Mouse (Mus musculus) lung, embryonic 14.5 days (tissue): Measurements from ENCODE around the gene Rac2. TPM values are rescaled to one million over a fixed set of nuclear protein-coding genes. Genes with fewer than 3 reads are reported as not detected.

Experiments used
- ATAC-seq: fragments of 200-750 bp; cut with Nextera tagmentation; 2 replicates; pipeline ENCODE4 v1.8.0; 2017; ENCODE audit warnings: mild to moderate bottlenecking, moderate TSS enrichment, moderate library complexity; ENCODE audit not compliant: insufficient read depth
- DNase-seq: peaks from one replicate; pipeline ENCODE4 v3.0.0-alpha.2; 2015
- H3K27ac ChIP-seq: fragments of 300-500 bp; sonication (generic); 2 replicates; pipeline ENCODE4 v1.5.1; 2014; ENCODE audit warnings: low read depth, mild to moderate bottlenecking, moderate library complexity
- H3K27me3 ChIP-seq: fragments of 300-500 bp; sonication (generic); 2 replicates; pipeline ENCODE4 v1.6.1; 2014; ENCODE audit warnings: low read length, control low read depth; ENCODE audit not compliant: insufficient read depth
- H3K36me3 ChIP-seq: fragments of 300-500 bp; sonication (generic); 2 replicates; pipeline ENCODE4 v1.6.1; 2014; ENCODE audit warnings: control low read depth; ENCODE audit not compliant: insufficient read depth
- H3K4me1 ChIP-seq: fragments of 300-500 bp; sonication (generic); 2 replicates; pipeline ENCODE4 v1.6.1; 2014; ENCODE audit warnings: antibody characterized with exemption, control low read depth; ENCODE audit not compliant: insufficient read depth
- H3K4me2 ChIP-seq: fragments of 300-500 bp; sonication (generic); 2 replicates; pipeline ENCODE4 v1.6.1; 2014; ENCODE audit warnings: mild to moderate bottlenecking
- H3K4me3 ChIP-seq: fragments of 300-500 bp; sonication (generic); 2 replicates; pipeline ENCODE4 v1.5.1; 2014; ENCODE audit warnings: low read depth, low read length
- H3K9ac ChIP-seq: fragments of 300-500 bp; sonication (generic); 2 replicates; pipeline ENCODE4 v1.6.1; 2014
- H3K9me3 ChIP-seq: fragments of 300-500 bp; sonication (generic); 2 replicates; pipeline ENCODE4 v1.6.1; 2016; ENCODE audit warnings: low read depth, low read length, control low read depth
- CTCF ChIP-seq: IDR thresholded peaks from 2 replicates; pipeline ENCODE4 v1.5.1; 2016; ENCODE audit warnings: antibody characterized with exemption, low read depth
- WGBS: fragments of 180-500 bp; shearing (Covaris S2); extraction: QIAGEN DNeasy Blood & Tissue Kit; methylation state at CpG from one replicate; pipeline ENCODE4 v1.1.7; 2014; 5-methylcytosine and 5-hydroxymethylcytosine counted together
- polyA plus RNA-seq: library from polyadenylated mRNA; unstranded; fragments of >200 nt; fragmentation: Nextera tagmentation; extraction: Ambion mirVana; gene quantifications from 2 replicates; pipeline ENCODE4 v1.2.1, GENCODE M21; 2014

The Rac2 gene
- polyA plus RNA-seq, 1 experiment from 2014 or later, result 12.2 TPM

DNA sequence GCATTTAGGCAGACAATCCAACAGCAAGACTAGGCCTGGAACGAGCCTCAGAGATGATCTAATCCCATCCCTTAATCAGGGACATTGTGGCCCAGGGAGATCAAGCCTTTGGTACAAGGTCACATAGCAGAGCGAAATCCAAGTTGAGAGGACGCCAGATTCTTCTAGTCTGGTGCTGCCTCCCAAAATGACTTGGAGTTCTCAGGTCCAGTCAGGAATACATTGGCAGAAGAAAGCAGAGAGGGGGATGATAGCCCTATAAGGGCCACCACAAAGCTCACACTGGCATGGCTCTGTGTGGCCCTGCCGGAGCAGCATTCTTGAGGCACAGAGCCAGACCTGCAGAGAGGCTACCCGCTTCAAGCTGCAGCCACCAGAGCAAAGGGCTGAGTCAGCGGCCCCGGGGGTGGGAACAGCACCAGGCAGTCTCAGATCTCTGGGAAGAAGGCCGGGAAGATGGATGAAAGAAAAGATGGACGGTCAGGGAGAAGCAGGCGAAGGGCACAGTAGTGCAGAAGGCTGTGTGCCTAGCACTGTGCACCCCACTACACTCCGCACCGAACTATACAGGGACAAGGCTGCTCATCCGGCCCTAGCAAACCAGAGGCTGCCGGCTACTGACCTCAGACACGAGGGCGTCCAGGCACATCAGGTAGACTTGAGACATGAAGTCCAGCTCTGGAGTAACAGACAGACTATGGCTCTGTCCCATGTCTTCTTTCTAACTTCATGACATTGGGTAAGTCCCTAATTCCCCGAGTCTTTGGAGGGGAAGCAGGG lies 41.7 kb downstream of the Rac2 start, which contains the start of gene C1qtnf6:
Gene C1qtnf6, minus strand, starts transcription at position 746 of the 780 bp plus-strand sequence.
- H3K9me3 ChIP-seq, result no peaks in the 10 kb centered on the region
- WGBS, result 57% methylated on average over 17 of the region's 17 CpGs
- H3K27me3 ChIP-seq, result no peaks in the 10 kb centered on the region
- ATAC-seq (no peak), DNase-seq (peak; percentile 32)
- TF ChIP-seq CTCF, result no peak
- H3K4me3 ChIP-seq, result peak within 1 kb of the TSS; percentile 18
- peaks cover 26% of the 10 kb centered on the region for H3K4me1 ChIP-seq
- H3K4me2 ChIP-seq, result peak within 1 kb of the TSS; percentile 56
- peak within 1 kb of the TSS; percentile 91 for H3K27ac ChIP-seq
- peak within 1 kb of the TSS; percentile 47 for H3K9ac ChIP-seq
- H3K36me3 ChIP-seq, result peaks cover 7% of the 10 kb centered on the region; the same call in 1 of the 2 replicates

DNA sequence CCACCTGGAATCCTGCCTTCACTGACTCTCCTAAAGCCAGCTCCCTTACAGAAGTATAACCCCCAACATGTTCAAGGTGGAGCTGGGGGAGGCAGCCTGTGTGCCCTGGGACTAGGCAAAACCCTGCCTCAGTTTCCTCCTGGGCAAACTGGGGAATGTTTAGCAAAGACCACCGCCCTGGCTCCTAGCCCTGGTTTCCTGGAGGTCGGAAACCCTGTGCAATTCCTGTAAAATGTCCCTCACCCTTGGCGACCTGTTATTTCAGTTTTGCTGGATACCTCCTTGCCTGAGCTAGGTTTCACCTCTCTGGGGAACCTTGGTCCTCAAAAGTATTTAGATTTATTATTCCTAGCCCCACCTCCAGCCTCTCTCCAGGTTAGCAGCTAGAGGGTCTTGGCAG lies 42.4 kb downstream of the Rac2 start:
- ATAC-seq (no peak), DNase-seq (no peak)
- no peaks in the 10 kb centered on the region for H3K27me3 ChIP-seq
- TF ChIP-seq CTCF, result no peak
- H3K4me1 ChIP-seq, result peaks cover 26% of the 10 kb centered on the region
- H3K9me3 ChIP-seq, result no peaks in the 10 kb centered on the region
- 81% methylated on average over 3 of the region's 3 CpGs for WGBS
- no peak overlapping the region; the same call in 1 of the 2 replicates for H3K9ac ChIP-seq
- H3K4me3 ChIP-seq, result no peak overlapping the region
- H3K27ac ChIP-seq, result peak overlapping the region; percentile 92
- H3K4me2 ChIP-seq, result peak overlapping the region; percentile 81
- peaks cover 8% of the 10 kb centered on the region; the same call in 1 of the 2 replicates for H3K36me3 ChIP-seq

GRCm38 (mm10) chr15:78529428-78529990 lies 43.1 kb downstream of the Rac2 start:
- H3K27ac ChIP-seq, result peak overlapping the region; percentile 92
- peak; percentile 65 for ATAC-seq

GRCm38 (mm10) chr15:78528726-78529411 lies 43.7 kb downstream of the Rac2 start:
- WGBS, result 25% methylated on average over 11 of the region's 11 CpGs

More at GRCm38 (mm10) chr15:78529428-78529990, 43.1 kb downstream of the Rac2 start:
- peaks cover 26% of the 10 kb centered on the region for H3K4me1 ChIP-seq
- H3K36me3 ChIP-seq, result peaks cover 12% of the 10 kb centered on the region; the same call in 1 of the 2 replicates
- peak overlapping the region; percentile 44 for H3K4me3 ChIP-seq
- H3K4me2 ChIP-seq, result peak overlapping the region; percentile 81
- no peaks in the 10 kb centered on the region for H3K9me3 ChIP-seq
- under 1% methylated on average over 15 of the region's 15 CpGs for WGBS
- H3K27me3 ChIP-seq, result no peaks in the 10 kb centered on the region
- TF ChIP-seq CTCF, result no peak
- peak overlapping the region; percentile 59 for H3K9ac ChIP-seq
- DNase-seq, result peak; percentile 82

DNA sequence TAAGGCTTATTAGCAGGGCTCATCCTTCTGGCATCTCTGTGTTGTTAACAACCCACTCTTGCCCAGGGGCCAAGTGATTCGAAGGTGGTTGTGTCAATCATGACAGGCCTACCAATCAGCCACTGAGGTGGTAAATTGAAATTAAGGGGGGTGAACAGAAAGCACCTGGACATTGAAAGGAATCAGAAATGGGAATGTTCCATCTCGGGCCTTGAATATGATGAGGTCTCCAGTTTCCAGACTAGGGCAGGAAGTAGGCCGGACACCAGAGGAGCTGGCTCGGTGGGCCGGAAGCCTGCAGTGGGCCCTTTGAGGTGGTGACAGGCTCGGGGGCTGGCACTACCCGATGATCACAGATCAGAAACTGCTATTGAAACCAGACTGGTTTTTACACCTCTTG lies 44.6 kb downstream of the Rac2 start:
- H3K4me1 ChIP-seq, result peaks cover 26% of the 10 kb centered on the region
- H3K9ac ChIP-seq, result peak overlapping the region; percentile 59; the same call in 1 of the 2 replicates
- DNase-seq, result peak; percentile 47
- no peak overlapping the region for H3K4me3 ChIP-seq
- H3K27me3 ChIP-seq, result no peaks in the 10 kb centered on the region
- WGBS, result 48% methylated on average over 7 of the region's 7 CpGs
- ATAC-seq, result no peak
- peaks cover 15% of the 10 kb centered on the region; the same call in 1 of the 2 replicates for H3K36me3 ChIP-seq
- peak overlapping the region; percentile 92; the same call in 1 of the 2 replicates for H3K27ac ChIP-seq
- H3K4me2 ChIP-seq, result peak overlapping the region; percentile 81
- no peaks in the 10 kb centered on the region for H3K9me3 ChIP-seq
- no peak for TF ChIP-seq CTCF

More at GRCm38 (mm10) chr15:78528726-78529411, 43.7 kb downstream of the Rac2 start:
- peaks cover 15% of the 10 kb centered on the region; the same call in 1 of the 2 replicates for H3K36me3 ChIP-seq
- H3K27me3 ChIP-seq, result no peaks in the 10 kb centered on the region
- H3K9me3 ChIP-seq, result no peaks in the 10 kb centered on the region
- H3K4me3 ChIP-seq, result peak overlapping the region; percentile 44
- DNase-seq (peak; percentile 72), ATAC-seq (0 out of 2 replicates have a peak, but pooled peaks have one; percentile 0)
- H3K27ac ChIP-seq, result peak overlapping the region; percentile 92
- TF ChIP-seq CTCF, result no peak
- H3K4me2 ChIP-seq, result peak overlapping the region; percentile 81
- H3K9ac ChIP-seq, result peak overlapping the region; percentile 59
- peaks cover 26% of the 10 kb centered on the region for H3K4me1 ChIP-seq

- Histone ChIP-seq H3K4me2 (no peak overlapping the region), H3K9ac (no peak overlapping the region), H3K27me3 (no peaks in the 10 kb centered on the region), H3K4me3 (no peak overlapping the region), H3K4me1 (peaks cover 5% of the 10 kb centered on the region; the same call in 1 of the 2 replicates), H3K27ac (no peak overlapping the region), H3K9me3 (no peaks in the 10 kb centered on the region), H3K36me3 (peaks cover 15% of the 10 kb centered on the region; the same call in 1 of the 2 replicates)
- ATAC-seq (no peak), DNase-seq (no peak)
- 88% methylated on average over 5 of the region's 5 CpGs for WGBS
- TF ChIP-seq CTCF, result no peak
These were observed 48.4 kb downstream of the Rac2 start for GRCm38 (mm10) chr15:78524163-78524562.
